Mouse (Mus musculus) lung, postnatal 25 days (tissue): ENCODE data around the gene Uck2.

Experiments
- DNase-seq: peaks from one replicate; pipeline ENCODE4 v3.0.0; 2022; ENCODE audit warnings: low spot score

Gene Uck2

GRCm38 (mm10) chr1:167285320-167285355 is at the start of gene Uck2:
TSS of gene Uck2 (minus strand) at chr1:167285320.
- no peak for DNase-seq

GRCm38 (mm10) chr1:167331106-167331505 is 46.0 kb upstream of the Uck2 start:
- no peak for DNase-seq

- no peak for DNase-seq
Measured at GRCm38 (mm10) chr1:167328776-167329175, 43.7 kb upstream of the Uck2 start.

- no peak for DNase-seq
Measured at GRCm38 (mm10) chr1:167321691-167322090, 36.6 kb upstream of the Uck2 start.

GRCm38 (mm10) chr1:167313220-167313619 is 28.1 kb upstream of the Uck2 start:
- DNase-seq: no peak

- DNase-seq: no peak
Measured at GRCm38 (mm10) chr1:167312367-167312766, 27.2 kb upstream of the Uck2 start.

- peak; percentile 98 for DNase-seq
Measured at GRCm38 (mm10) chr1:167308261-167309054, 23.3 kb upstream of the Uck2 start, which contains the start of gene Tmco1. TSS of gene Tmco1 (plus strand) at chr1:167308378.

GRCm38 (mm10) chr1:167307674-167308073 is 22.6 kb upstream of the Uck2 start:
- DNase-seq: no peak

GRCm38 (mm10) chr1:167306451-167307240 is 21.5 kb upstream of the Uck2 start:
- DNase-seq: peak; percentile 42

- DNase-seq: no peak
Measured at GRCm38 (mm10) chr1:167305501-167306137, 20.5 kb upstream of the Uck2 start.

GRCm38 (mm10) chr1:167300122-167300521 is 15.0 kb upstream of the Uck2 start:
- DNase-seq: no peak

GRCm38 (mm10) chr1:167295679-167296402 is 10.7 kb upstream of the Uck2 start:
- no peak for DNase-seq

- DNase-seq: peak; percentile 68
Measured at GRCm38 (mm10) chr1:167292447-167292846, 7.3 kb upstream of the Uck2 start.

- no peak for DNase-seq
Measured at GRCm38 (mm10) chr1:167291610-167292009, 6.5 kb upstream of the Uck2 start.

GRCm38 (mm10) chr1:167290263-167290592 is 5.1 kb upstream of the Uck2 start:
- DNase-seq: no peak

- no peak for DNase-seq
Measured at GRCm38 (mm10) chr1:167289567-167290262, 4.6 kb upstream of the Uck2 start.

- no peak for DNase-seq
Measured at GRCm38 (mm10) chr1:167288665-167289538, 3.8 kb upstream of the Uck2 start.

GRCm38 (mm10) chr1:167287156-167287555 is 2.0 kb upstream of the Uck2 start:
- DNase-seq: no peak

- no peak for DNase-seq
Measured at GRCm38 (mm10) chr1:167285356-167285755, 236 bp upstream of the Uck2 start.

GRCm38 (mm10) chr1:167284837-167285319 is 242 bp downstream of the Uck2 start:
- DNase-seq: peak; percentile 87

- peak; percentile 27 for DNase-seq
Measured at GRCm38 (mm10) chr1:167284258-167284836, 773 bp downstream of the Uck2 start.
